Mouse (Mus musculus) cerebellum, adult 8-10 months (tissue): ENCODE results near the gene Slc39a11.

Experiments used
- DNase-seq: peaks from one replicate; pipeline ENCODE4 v3.0.0; 2022

Slc39a11 gene

DNA sequence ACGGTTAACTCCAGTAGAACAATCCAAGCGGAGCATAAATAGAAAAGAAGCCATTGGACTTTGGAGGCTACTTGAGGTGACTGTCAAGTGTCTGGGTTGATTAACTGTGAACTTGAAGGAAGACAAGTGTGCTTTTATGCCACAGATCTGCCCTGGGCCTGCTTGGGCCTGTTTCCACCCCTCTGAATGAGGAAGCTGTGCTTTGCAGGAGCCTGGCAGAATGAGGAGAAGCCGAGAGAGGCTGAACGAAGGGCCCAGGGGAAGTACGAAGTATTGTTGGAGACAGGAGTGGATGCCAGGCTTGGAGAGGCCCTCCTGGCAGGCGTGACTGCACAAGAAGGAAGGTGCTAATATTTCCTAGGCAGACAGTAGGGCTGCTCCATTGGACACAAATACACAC, 378.0 kb downstream of the Slc39a11 start:
- no peak for DNase-seq

DNA sequence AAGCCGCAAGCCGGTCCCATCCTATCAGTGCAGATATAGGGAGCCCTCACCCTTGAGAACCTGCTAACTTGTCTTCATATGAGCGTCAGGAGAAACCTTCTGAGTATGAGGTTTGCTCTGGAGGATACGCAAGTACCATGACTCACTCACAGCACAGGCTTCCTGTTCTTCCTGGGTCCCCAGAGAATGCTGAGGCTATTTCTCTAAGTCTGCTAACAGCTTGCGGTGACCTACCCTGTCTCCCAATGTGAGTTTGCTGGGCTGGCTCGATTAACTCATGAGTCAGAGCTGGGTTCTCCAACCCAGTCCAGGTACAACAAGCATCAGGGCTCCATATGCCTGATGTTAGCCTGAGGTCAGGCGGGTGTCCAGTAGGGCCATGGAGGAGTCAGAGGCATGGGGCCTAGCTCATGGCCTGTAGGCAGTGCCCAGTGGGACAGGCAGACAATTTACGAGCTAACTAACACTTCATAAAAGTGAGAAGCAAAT, 381.0 kb downstream of the Slc39a11 start:
- no peak for DNase-seq

DNA sequence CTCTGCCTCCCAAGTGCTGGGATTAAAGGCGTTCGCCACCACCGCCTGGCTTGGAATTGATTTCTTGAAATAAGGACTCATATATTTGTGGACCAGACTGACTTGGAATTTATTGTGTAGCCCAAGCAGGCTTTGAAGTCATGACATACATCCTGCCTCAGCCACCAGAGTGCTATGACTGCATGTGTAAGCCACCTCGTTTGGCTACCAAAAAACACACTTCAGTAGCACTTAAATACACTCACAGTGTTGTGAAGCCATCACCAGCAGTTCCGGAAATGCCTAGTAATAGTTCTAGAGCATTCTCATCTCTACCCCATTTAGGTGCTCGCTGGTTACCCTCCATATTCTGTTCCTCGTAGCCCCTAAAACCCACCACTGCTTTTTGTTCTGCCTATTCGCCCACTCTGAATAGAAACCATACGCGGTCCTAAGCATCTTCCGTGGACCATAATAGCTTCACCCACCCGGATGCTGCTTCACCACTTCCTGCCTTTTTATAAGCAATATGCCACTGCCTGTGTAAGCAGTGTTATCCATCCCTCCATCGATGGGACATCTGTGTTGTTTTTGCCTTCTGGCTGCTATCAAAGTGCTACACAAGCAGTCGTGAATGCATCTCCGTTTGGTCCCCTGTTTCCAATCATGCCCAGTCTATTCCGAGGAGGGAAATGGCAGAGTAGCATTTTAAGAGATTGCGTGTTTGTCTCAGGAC, 382.2 kb downstream of the Slc39a11 start:
- no peak for DNase-seq

DNA sequence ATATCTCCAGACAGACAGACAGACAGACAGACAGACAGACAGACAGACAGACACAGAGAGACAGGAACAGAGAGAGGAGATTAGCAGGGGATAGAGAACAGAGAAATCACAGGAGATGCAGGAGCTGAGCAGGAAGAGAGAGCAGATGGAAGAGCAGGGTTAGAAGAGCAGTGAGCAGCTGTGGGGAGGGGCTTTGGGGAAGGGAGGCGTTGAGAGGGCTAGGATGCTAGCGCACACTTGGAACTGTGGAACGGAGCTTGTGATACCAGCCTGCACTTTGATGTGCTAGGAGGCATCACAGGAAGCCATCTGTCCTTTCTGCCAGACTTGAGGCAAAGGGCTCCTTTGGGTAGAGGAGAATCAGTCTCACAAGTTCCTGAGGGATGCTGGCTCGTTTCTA, 383.2 kb downstream of the Slc39a11 start:
- DNase-seq: no peak

DNA sequence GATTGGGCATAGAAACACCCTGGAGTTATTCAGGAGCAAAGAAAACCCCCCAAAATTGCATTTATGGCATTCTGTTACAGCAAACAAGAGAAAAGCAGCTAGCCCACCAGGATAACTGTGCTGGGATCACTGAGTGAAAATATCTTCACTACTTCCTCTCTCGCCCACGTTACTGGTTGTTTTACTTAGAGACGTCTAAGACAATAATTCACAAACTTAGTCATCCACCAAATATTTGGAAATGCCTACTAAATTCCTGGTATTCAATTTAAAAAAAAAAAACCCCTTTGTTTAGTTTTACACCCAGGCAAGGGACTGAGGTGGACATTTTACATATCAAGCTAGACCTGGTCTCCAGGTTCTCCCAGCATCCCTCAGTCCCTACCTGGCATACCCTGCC, 384.3 kb downstream of the Slc39a11 start:
- DNase-seq: no peak

DNA sequence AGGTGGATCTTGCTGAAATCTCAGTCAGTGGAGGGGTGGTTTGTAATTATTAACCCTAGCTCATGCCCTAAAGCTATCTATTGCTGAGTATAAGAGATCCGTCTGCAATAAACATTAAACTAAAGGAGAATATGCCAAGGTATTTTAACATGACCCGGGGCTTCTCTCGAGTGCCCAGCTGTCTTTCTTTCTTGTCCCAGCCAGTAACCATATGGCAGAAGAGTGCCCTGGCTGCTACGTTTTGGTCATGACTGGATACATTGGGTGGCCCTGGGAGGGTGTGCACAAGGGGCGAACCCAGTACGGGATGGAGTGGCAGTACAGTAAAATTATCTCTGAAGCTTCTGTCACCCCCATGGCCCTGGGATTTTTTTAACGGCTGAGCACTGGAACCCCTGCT, 385.9 kb downstream of the Slc39a11 start:
- DNase-seq: no peak

DNA sequence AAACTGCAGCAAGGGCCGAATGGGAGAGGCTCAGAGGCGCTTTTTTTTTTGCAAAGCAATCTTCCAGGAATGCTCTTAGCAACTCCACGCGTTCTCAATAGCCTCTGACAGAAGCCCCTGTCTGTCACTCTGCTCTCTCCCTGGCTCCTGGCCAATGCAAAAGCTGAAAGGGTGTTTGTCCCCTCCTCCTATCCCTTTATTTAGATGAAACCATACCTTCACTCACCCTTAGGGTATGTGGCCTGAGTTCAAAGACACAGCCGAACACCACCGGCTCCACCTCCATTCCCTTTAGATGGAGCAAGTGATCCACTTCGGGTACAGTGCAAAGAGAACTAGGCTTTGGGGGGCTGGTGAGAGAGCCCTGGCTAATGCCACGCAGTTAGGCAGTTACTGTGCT, 387.8 kb downstream of the Slc39a11 start:
- DNase-seq: no peak

DNA sequence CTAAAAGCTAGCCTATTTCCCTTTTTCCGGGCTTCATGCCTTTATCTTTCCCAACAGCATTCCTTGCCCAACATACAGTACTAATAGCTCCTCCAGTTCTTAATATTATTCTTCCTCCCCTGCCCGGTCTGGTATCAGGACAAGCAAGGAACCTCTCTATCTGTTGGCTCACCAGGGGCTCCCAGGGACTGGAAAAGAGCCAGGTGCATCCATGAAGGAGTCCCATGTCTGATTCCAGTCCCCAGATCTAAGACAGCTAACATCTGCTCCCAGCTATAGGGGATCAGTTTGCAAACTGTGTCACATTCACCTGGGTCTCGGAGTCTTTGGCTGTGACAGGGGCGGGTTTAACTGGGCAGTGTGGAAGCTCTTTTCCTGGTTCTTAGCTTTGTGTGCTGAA, 388.5 kb downstream of the Slc39a11 start:
- DNase-seq: no peak

DNA sequence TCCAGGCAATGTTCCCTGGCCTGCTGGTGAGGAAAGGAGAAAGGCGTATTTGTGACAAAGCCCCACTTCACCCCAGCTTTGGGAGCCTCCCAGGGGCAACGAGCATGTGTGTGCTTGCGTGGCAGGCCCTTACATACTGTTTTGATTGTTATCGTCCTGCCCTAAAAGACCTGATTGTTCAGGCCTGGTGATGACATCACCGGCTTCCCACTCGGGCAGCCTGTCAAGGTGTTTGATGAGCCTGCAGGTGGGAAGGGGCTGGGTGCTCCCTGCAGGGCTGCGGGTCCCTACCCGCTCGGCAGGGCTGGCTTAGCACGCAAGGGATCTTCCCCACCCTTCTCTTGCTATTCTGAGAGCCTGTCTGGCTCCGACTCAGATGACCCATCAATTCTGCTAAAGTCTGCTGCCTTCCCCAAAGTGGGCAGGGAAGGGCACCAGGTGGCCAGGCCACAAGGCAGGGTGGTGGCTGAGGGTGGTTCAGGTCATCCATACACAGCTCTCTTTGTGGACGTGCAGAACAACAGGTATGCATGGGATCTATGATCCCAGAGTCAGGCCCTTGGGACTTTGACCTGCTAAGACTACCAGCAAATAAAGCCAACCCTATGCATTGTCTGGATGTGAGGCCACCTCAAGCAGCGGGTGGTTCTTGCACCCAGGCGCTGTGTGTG, 390.0 kb downstream of the Slc39a11 start:
- no peak for DNase-seq

DNA sequence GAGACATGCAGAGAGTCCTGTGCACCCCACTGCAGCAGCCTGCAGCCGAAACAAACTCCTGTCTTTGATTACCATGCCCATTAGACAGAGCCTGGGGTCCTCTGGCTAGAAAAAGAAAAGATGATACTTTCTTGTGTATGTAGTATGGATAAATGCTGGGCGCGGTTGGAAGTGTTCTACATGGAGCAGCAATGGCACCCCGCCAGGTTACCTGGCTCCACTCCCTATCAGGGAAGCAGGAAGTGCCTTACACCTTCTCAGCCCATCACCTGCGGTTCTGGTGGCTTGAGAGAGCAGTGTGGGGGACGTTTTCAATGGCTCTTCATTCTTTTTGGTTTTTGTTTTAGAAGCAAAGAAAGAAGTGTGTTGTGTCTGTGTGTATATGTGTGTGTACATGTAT, 391.9 kb downstream of the Slc39a11 start:
- no peak for DNase-seq

DNA sequence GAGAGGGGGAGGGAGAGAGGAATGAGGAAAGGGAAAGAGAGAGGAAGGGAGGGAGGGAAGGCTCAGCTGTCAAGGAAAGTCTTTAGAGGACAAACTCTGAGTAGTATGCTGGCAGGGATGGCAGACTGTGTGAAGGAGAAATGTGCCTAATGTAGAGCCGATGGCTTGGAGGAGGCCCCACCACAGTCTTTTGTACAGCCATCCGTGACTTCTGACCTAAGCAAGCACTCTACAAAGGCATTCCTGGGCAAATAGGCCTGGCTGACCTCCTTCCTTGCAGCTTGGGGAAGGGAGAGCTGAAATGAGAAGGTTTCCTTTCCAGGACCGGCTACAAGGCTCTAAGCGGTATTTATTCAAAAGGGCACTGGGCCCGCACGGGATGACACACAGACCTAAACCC, 395.2 kb downstream of the Slc39a11 start:
- no peak for DNase-seq

DNA sequence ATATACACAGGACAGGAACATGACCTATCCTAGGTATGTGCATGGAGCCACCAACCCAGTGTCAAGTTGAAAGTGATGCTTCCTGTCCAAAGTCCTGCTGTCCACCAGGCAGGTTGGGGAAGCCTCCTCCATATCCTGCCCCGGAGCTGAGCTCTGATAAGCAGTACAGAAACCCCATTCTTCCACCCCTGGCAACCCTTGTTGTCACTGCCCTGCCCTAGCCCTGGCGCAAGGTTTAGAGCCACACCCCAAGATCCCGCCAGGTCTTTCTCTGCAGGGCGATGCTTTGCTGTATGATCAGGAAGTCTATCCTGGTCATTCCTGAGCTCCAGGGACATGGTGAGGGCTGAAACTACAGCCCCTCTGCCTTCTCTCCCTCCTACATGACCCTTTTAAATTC, 396.7 kb downstream of the Slc39a11 start:
- DNase-seq: no peak

DNA sequence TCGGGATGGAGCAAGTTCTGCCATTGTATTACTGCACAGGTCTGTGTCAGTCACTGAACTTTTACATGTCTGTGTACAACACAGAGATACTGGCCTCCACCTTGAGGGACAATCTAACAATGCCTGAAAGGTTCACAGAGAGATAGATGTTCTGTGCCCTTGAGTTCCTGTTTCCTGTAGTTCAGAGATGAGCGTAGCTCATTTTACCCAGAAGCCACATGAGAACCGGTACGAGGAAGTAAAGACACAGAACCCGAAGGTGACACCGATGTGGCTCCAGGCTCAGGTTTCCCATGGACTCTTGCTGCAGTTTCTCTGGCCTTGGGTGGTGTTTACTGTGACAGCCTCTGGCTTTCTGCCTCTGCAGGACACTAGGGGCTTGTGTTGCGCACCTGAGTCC, 398.7 kb downstream of the Slc39a11 start:
- no peak for DNase-seq

DNA sequence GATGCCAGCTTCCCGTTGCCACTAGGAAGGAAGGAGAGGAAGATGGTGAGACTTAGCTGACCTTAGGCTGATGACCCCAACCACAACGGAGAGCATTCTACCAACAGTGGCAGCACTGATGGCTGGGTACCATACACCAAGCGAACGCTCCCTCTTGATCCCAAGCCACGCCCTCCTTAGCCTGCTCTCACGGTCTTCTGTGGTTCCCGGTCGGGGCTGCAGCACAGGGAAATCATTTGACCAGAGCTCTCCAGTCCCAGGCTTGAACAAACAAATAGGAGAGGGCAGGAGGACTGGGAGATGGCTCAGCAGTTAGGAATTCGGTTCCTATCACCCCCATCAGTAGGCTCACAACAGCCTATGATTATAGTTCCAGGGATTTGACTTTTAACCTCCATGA, 403.4 kb downstream of the Slc39a11 start:
- DNase-seq: no peak

DNA sequence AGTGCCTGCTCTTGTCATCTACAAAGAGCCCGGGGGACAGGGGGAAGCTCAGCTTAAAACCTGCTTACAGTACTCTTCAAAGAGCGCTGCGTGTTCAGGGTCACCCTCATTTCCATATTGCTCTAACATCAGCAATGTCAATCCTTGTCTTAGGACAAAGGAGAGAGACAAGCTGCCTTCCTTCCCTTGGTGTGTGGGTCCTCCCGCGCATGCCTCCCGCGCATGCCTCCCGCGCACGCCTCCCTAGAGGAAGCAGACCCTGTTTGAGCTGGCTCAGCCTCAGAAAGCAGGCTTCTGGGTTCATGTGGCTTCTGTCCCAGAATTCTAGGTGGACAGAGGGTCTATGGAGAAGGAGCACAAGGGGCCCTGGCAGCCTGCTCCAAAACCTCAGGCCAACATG, 404.2 kb downstream of the Slc39a11 start:
- no peak for DNase-seq

DNA sequence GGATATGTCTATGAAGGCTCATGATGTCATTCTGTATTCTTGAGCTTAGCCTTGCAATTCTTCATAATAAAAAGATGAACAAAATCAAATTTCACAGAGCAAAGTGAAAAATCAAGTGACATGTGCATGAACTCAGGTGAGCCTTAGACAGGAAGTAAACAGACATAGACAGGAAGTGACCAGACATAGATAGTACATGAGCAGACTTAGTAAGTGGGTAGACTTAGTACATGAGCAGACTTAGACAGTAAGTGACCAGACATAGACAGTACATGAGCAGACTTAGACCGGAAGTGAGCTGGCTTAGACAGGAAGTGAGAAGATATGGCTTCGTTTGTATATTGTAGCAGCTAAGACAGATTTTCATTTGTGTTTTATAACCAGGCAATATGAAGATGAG, 415.4 kb downstream of the Slc39a11 start:
- no peak for DNase-seq

DNA sequence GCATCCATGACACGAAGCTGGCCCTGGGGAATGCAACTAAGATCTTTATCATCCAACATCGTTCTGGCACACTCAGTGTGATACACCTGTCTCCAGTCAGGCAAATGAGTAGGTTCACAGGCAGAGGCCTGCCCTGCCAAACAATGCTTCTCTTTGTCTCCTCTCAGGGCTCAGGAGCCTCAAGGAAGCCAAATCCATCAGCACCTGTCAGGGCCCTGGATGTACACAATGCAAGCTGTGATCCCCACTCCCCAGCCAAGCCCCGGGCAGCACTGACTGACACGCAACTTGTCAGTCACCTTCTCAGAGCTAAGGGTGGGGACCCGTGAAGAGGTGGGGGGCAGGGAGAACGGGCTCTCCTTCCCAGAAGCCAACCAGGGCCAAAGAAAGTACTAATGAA, 417.8 kb downstream of the Slc39a11 start:
- DNase-seq: no peak

DNA sequence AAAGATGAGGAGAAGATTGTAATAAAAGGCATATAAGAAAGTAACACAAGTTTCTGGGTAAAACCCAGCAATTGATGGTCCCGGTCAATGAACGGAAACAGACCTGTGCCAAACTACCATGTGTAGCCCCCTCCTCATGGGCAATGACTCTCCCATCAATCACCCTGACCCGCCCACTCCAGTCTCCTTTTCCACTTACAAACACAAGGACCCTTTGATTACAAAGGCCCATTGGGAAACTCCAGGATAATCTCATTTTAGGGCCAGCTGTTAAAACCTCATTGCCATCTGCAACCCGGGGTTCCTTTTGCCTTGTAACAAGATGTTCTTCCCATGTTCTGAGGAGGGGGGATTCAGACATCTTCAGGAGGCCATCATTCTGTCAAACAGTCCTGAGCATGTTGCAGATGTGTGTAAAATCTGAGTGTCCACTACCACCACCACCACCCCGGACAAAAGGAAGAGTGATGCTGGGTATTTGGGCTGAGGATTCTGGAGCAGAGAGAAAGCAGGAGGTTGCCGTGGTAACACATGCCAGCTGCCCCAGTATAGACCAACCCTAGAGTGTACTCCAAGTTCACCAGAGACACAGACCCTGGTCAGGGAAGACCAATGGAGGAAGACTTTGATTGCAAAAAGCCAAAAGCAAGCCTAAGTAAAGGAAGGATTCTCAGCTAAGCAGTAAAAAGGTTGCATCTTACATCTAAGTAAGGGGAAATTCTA, 419.3 kb downstream of the Slc39a11 start:
- DNase-seq: no peak

DNA sequence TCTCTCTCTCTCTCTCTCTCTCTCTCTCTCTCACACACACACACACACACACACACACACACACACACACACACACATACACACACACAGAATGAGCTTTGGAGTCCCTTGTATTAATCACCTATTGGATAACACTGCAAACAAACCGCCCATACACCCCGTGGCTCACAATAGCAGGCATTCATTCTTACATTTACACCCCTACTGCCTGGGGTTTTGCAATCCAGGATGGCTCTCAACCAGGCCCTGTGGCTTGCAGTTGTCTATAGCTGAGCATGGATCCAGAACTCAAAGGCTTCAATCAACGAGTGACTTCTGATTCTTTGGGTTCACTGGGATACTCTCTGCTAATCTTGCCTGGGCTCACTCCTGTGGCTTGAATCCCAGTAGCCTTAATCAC, 424.1 kb downstream of the Slc39a11 start:
- no peak for DNase-seq

DNA sequence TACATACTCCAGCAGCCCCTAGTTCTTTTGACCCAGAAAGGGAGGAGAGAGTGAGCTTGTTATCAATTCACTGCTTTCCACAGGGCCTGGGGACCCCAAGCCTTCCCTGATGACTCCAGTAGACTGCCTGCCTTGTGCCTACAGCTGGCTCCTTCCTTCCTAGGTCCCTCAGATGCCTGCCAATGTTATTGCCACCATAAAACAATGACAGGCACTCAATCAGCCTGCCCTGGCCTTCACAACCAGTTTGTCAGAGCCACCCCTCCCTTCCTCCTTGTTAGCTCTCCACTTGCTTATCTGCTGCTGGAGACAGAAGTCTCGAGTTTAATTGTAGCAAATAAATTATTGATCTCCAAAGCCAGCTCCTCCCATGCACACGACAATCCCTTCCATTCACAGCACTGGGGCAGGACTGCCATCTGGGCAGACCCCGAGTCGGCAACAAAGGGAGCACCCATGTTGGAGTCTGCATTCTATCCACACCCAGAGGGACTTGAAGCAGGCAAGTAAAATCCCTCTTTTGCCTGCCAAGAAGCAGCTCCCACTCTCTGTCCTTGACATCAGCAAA, 426.0 kb downstream of the Slc39a11 start:
- DNase-seq: no peak

DNA sequence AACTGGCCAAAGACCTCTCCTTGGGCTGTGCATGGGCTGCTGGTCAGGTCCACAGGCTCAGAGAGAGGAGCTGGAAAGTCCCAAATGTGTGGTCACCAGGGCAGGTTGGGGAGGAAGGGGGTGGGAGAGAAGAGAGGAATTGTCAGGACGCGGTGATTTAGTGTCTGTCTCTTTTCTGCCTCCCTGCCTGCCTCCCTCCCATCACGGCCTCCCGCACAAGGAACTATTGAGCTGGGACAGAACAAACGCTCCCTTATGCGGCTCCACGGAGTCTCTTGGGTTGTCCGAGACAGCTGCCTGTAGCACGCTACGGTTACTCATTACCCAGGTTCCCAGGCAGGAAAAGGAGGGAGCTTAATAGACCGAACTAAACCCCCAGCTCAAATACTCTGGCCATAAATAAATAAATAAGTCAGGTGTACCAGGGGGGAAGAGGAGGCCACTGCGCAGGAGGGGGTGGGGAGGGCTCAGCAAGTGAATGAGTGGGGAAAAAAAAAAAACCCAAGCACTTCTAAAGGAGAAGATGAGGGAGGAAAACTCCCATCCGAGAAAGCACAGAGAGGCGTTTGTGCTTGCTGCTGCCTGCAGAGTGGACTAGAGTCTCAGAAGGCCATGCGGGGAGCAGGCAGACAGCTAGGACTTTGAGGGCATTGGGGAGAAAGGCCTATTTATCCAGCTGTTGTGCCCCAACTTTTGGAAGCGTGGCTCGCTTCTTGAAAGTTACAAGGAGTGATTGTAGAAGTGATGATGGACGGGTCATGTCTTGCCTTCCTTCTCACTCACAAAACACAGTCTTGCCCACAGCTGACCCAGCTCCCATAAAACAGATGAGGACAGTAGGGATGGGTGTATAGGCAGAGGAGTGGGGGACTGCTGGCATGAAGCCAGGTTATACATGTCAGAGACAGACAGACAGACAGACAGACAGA, 428.3 kb downstream of the Slc39a11 start:
- DNase-seq: no peak

DNA sequence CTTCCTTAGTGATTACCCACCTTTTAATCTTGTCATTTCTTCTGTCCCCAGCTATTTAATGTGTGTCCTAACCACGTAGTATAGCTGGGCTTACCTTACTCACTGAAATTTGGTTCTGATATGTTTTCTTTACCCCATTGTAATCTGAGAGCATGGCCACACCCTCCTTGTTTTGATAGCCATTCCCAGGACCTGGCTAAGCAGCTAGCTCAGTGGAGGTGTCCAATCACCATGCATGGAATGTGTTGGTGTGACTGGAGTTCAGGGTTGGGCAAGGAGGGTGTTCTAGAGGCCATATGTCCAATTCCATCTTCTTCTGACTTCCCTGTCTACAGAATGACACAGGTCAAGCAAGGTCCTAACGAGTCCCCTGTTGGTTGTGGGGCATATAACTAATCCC, 429.2 kb downstream of the Slc39a11 start:
- DNase-seq: no peak

DNA sequence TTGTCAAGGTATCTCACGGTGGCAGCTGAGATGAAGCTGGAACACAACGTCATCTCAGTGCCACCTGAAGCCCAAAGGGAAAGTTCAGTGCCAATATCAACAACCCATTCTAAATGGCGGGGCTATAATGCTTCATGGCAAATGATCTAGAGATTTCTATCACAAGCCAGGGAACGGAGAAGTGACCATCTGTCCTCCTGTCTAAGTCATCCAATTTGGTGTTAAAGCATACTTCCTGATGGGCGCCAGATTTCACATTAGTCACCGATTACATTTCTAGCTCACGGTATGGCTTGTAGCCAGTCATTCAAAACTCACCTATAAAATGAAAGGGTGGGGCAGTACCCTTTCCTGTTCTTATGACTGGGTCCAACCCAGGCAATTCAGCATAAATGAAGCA, 435.1 kb downstream of the Slc39a11 start:
- peak; percentile 36 for DNase-seq
